Mouse (Mus musculus) forebrain, embryonic 12.5 days (tissue): ENCODE results near the gene Gm5426. TPM values are rescaled to one million over a fixed set of nuclear protein-coding genes. Genes with fewer than 3 reads are reported as not detected.
A peak's percentile ranks its signal among the peaks of the same experiment; 100 is the strongest.
"Not testable (repeated sequence)": the region's sequence is repeated elsewhere in the genome, so short reads cannot be mapped to it uniquely, and the experiment has no call there.

Experiments
- ATAC-seq: fragments of 200-750 bp; cut with Nextera tagmentation; 2 replicates; pipeline ENCODE4 v1.8.0; 2017; ENCODE audit warnings: moderate TSS enrichment; ENCODE audit not compliant: low FRiP score
- H3K27ac ChIP-seq: fragments of 300-500 bp; sonication (generic); 2 replicates; pipeline ENCODE4 v1.5.1; 2016; ENCODE audit warnings: mild to moderate bottlenecking
- H3K27me3 ChIP-seq: fragments of 300-500 bp; sonication (generic); 2 replicates; pipeline ENCODE4 v1.6.1; 2016; ENCODE audit warnings: mild to moderate bottlenecking
- H3K36me3 ChIP-seq: fragments of 300-500 bp; sonication (generic); replicated peaks from 2 replicates; pipeline ENCODE4 v1.6.1; 2016; ENCODE audit warnings: mild to moderate bottlenecking
- H3K4me1 ChIP-seq: fragments of 300-500 bp; sonication (generic); 2 replicates; pipeline ENCODE4 v1.6.1; 2016
- H3K4me2 ChIP-seq: fragments of 300-500 bp; sonication (generic); 2 replicates; pipeline ENCODE4 v1.6.1; 2016; ENCODE audit warnings: mild to moderate bottlenecking, moderate library complexity
- H3K4me3 ChIP-seq: fragments of 300-500 bp; sonication (generic); replicated peaks from 2 replicates; pipeline ENCODE4 v1.5.1; 2016; ENCODE audit warnings: mild to moderate bottlenecking
- H3K9ac ChIP-seq: fragments of 300-500 bp; sonication (generic); 2 replicates; pipeline ENCODE4 v1.6.1; 2016; ENCODE audit warnings: mild to moderate bottlenecking
- H3K9me3 ChIP-seq: fragments of 300-500 bp; sonication (generic); 2 replicates; pipeline ENCODE4 v1.6.1; 2016
- WGBS: fragments of 180-500 bp; shearing (Covaris S2); methylation state at CpG from one replicate; pipeline ENCODE4 v1.1.7; 2016; 5-methylcytosine and 5-hydroxymethylcytosine counted together
- polyA plus RNA-seq: library from polyadenylated mRNA; unstranded; fragments of >200 nt; fragmentation: Nextera tagmentation; extraction: Ambion mirVana; gene quantifications from 2 replicates; pipeline ENCODE4 v1.2.1, GENCODE M21; 2016

Gm5426 gene
- polyA plus RNA-seq, 1 experiment from 2014 or later = not detected

DNA sequence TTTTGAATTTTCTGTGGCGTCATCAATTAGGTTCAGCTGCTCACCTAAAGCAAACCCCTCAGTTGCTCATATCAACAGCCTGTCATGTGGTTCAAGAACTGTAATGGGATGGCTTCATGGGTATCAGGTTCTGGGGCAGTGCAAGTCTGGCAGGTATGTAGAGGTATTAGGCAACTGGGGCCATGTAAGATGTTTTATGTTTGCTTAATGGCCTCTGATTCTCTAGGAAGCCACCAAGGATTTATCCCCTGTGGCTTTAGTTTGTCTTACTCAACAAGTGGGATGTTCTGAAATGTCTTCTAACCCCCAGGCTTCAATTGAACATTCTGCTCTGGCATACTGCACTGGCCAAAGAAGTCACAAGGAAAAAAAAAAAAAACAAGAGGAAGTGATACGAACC is 15.6 kb upstream of the Gm5426 start:
- no peak overlapping the region for H3K4me3 ChIP-seq
- no peak overlapping the region for H3K4me2 ChIP-seq
- WGBS = 97% methylated on average over 2 of the region's 2 CpGs
- no peak overlapping the region for H3K27ac ChIP-seq
- H3K9ac ChIP-seq = no peak overlapping the region
- no peak for ATAC-seq
- no peaks in the 10 kb centered on the region for H3K9me3 ChIP-seq
- H3K36me3 ChIP-seq = no peaks in the 10 kb centered on the region
- H3K27me3 ChIP-seq = no peaks in the 10 kb centered on the region
- no peaks in the 10 kb centered on the region for H3K4me1 ChIP-seq

DNA sequence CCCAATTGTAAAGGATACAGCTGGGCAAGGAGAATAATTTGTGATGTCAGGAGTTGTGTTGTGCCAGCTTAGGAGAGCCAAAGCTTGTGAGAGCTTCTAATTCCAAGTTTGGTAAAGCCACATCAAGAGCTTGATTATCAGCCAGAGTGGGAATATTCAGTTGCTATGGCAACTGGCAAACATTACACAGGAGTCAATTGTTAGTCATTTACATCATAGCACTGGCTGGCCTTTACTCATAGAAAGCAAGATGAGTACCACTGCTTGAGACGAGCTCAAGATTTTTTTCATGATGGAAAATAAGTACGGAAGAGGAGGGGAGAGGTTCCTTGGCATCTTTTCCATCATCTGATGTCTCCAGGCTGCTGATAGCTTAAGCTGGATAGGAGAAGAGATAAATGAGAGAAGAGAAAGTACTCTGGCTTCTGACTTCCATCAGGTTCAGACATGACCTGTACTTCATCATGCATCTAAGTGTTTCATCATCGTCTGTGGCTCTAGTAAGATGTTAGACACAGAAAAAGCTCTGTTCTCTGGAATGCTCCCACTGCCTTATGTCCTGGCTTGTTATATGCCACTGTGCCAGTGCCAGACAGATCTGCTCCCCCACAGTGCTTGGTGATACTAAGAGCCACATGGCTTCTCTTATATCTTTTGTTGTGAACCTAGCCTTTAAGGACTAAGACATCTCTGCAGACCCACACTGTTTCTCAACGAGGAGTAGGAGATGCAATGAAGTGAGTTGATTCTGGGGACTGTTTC is 15.0 kb upstream of the Gm5426 start:
- H3K4me2 ChIP-seq = no peak overlapping the region
- WGBS = 71% methylated on average over 4 of the region's 4 CpGs
- H3K27me3 ChIP-seq = no peaks in the 10 kb centered on the region
- H3K9ac ChIP-seq = no peak overlapping the region
- no peaks in the 10 kb centered on the region for H3K9me3 ChIP-seq
- H3K4me3 ChIP-seq = no peak overlapping the region
- H3K4me1 ChIP-seq = no peaks in the 10 kb centered on the region
- H3K36me3 ChIP-seq = no peaks in the 10 kb centered on the region
- ATAC-seq = no peak
- no peak overlapping the region for H3K27ac ChIP-seq

DNA sequence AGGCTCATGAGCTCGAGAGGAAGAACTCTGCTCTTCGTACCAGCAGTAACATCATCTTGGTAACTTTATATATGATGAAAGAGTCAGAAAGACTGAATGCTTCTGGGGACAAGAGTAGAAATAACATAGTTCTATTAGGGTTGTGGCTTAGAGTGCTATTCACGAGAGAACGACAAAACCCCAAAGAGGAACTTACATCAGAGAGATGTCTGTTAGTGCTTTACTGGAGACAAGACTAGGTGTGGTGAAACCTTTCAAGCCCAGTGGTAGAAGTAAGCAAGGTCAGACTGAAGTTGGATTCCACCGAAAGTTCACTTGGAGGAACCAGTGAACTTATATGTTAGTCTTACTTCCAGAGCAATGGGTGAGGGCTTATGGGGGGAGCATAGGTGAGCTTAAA is 12.5 kb upstream of the Gm5426 start:
- WGBS = 94% methylated on average over 5 of the region's 5 CpGs

DNA sequence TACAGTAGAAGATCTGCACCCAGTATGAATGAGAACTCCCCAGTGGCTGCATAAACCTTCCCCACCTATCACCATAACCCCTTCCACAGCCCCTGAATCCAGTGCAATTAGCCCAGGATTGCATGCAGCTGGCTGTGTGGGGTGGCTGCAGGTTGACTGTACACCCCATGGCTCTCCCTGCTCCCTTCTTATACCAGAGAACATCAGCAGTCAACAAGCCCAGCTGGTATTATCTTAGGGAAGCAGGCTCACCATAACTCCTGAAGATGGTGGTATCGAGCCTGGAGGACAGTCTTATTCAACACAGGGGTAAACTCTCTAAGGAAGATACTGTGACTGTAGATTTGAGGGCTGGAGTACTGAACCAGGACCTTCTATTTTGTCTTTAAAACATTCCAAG is 12.1 kb upstream of the Gm5426 start:
- Histone ChIP-seq H3K36me3 (no peaks in the 10 kb centered on the region), H3K27me3 (no peaks in the 10 kb centered on the region), H3K4me1 (no peaks in the 10 kb centered on the region), H3K4me3 (no peak overlapping the region), H3K9ac (no peak overlapping the region), H3K9me3 (no peaks in the 10 kb centered on the region), H3K4me2 (no peak overlapping the region), H3K27ac (no peak overlapping the region)
- WGBS = 84% methylated on average over 1 of the region's 1 CpGs
- no peak for ATAC-seq

More for the DNA sequence above, 12.5 kb upstream of the Gm5426 start:
- no peaks in the 10 kb centered on the region for H3K4me1 ChIP-seq
- no peak overlapping the region for H3K4me3 ChIP-seq
- no peaks in the 10 kb centered on the region for H3K27me3 ChIP-seq
- no peaks in the 10 kb centered on the region for H3K9me3 ChIP-seq
- no peak for ATAC-seq
- no peaks in the 10 kb centered on the region for H3K36me3 ChIP-seq
- H3K27ac ChIP-seq = no peak overlapping the region
- no peak overlapping the region for H3K4me2 ChIP-seq
- H3K9ac ChIP-seq = no peak overlapping the region

DNA sequence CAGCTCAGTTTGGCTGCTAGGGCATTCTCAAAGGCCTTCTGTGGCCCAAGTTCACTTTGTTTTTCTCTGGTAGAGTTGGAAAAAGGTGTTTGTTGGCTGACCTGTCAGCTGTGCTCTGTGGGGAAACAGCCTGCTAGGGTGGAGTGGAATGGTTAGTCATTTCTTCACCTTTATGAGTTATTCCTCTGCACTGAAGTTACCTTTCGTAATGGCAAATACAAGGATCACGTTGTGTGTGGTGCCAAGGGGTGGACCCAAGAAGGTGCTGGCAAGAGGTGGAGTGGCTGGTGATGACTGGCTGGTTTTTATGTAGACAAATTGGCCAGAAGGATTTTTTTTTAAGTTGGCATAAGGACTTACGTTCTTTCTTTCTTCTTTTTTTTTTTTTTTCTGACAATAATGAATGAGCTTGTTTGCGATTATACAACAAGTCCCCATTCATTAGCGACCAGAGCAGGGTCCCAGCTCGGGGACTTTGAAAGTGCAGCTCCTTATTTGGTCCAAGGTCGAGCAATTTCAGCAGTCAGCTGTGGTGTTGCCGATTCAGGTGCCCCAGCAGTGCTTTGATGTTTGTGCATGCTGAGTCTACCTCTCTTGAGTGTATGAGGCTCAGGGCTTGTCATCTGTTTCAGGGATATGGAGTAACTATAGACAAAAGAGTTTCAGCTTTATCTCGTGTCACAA is 10.5 kb upstream of the Gm5426 start:
- H3K9ac ChIP-seq = no peak overlapping the region
- no peaks in the 10 kb centered on the region for H3K27me3 ChIP-seq
- WGBS = 68% methylated on average over 9 of the region's 9 CpGs
- H3K27ac ChIP-seq = no peak overlapping the region
- H3K4me3 ChIP-seq = no peak overlapping the region
- H3K36me3 ChIP-seq = no peaks in the 10 kb centered on the region
- H3K9me3 ChIP-seq = no peaks in the 10 kb centered on the region
- no peaks in the 10 kb centered on the region for H3K4me1 ChIP-seq
- H3K4me2 ChIP-seq = no peak overlapping the region
- no peak for ATAC-seq

DNA sequence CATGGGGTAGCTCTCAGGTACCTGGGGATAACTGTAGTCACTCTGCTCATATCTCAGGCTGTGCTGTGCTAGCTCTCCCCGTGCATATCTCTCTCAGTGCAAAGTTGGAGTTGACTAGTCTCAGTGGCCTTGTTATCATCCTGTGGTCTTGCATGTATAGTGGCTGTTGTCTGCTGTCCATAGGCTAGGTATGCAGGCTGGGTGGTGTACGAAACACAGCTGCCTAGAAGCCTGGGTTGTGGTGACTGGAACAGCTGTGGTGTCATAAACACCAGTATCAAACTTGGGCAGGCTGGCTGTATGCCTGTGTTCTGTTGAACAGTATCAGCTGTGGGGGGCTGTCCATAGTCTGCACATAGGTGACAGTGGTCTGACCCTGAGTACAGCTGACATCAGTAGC is 7.2 kb upstream of the Gm5426 start:
- no peak overlapping the region for H3K4me2 ChIP-seq
- no peaks in the 10 kb centered on the region for H3K9me3 ChIP-seq
- no peak overlapping the region for H3K4me3 ChIP-seq
- H3K27me3 ChIP-seq = no peaks in the 10 kb centered on the region
- ATAC-seq = no peak
- no peak overlapping the region for H3K9ac ChIP-seq
- WGBS = 91% methylated on average over 2 of the region's 2 CpGs
- H3K27ac ChIP-seq = no peak overlapping the region
- no peaks in the 10 kb centered on the region for H3K4me1 ChIP-seq
- no peaks in the 10 kb centered on the region for H3K36me3 ChIP-seq

DNA sequence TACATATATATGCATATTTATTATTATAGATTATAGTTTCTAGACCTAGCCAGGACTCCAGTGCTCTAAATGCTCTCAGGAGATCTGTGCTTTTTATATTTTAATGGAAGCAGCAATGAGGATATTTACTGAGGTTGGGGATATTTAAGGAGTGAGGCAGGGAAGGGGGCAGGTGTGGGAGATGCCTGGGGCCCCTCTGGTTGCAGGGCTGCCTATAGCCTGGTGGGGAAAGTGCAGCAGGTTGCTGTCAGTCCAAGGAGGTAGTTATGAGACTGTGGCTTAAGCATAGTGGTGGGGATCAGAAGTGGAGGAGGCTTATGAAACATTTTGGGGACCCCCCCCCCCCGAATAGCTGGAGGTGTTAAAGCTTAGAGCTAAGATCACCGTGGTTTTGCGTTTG is 6.0 kb upstream of the Gm5426 start:
- ATAC-seq = no peak
- H3K36me3 ChIP-seq = no peaks in the 10 kb centered on the region
- WGBS = 82% methylated on average over 3 of the region's 3 CpGs
- H3K9ac ChIP-seq = no peak overlapping the region
- H3K27ac ChIP-seq = no peak overlapping the region
- no peaks in the 10 kb centered on the region for H3K9me3 ChIP-seq
- no peak overlapping the region for H3K4me2 ChIP-seq
- no peaks in the 10 kb centered on the region for H3K27me3 ChIP-seq
- no peaks in the 10 kb centered on the region for H3K4me1 ChIP-seq
- no peak overlapping the region for H3K4me3 ChIP-seq

DNA sequence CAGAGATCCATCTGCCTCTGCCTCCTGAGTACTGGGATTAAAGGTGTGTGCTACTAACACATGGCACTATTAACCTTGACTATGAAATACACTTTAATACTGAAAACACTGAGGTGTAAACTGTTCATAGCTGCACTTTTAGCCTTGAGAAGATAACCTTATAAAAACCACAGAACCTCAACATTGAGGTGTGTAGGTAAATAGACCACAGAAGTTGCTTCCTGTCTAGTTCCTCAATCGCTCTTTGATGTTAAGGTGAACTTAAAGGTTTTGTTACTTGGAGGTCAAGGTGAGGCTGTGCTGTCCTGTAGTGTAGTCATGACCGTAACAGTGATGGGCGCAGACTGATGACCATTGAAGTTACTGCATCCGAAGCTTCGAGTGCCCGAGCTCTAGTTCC is 5.3 kb upstream of the Gm5426 start:
- Histone ChIP-seq H3K4me3 (no peak overlapping the region), H3K4me2 (no peak overlapping the region), H3K9me3 (no peaks in the 10 kb centered on the region), H3K27me3 (no peaks in the 10 kb centered on the region), H3K4me1 (no peaks in the 10 kb centered on the region), H3K9ac (no peak overlapping the region), H3K27ac (no peak overlapping the region), H3K36me3 (no peaks in the 10 kb centered on the region)
- WGBS = 95% methylated on average over 6 of the region's 6 CpGs
- no peak for ATAC-seq

DNA sequence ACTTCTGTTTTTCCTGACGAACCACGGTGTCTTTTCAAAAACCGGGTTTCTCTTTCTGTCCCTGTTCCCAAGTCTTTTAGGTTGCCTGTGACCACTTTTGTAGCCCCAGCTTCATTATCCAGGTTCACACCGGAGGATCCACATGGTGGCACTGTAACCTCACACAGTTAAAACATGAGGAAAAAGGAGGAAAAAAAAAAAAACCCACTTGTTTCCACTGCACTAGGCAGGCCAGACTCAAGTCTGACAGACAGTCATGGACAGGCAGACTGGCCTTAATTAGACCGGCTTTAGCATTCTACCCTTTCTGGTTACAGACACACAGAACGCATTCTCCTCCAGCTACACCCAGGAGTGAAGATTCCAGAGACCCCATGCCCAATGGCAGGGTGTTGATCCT is 4.2 kb upstream of the Gm5426 start:
- no peaks in the 10 kb centered on the region for H3K36me3 ChIP-seq
- no peak overlapping the region for H3K9ac ChIP-seq
- 27% methylated on average over 6 of the region's 6 CpGs for WGBS
- H3K4me2 ChIP-seq = no peak overlapping the region
- no peaks in the 10 kb centered on the region for H3K4me1 ChIP-seq
- no peak overlapping the region for H3K4me3 ChIP-seq
- H3K27me3 ChIP-seq = no peaks in the 10 kb centered on the region
- H3K27ac ChIP-seq = no peak overlapping the region
- peak; percentile 57 for ATAC-seq
- no peaks in the 10 kb centered on the region for H3K9me3 ChIP-seq

DNA sequence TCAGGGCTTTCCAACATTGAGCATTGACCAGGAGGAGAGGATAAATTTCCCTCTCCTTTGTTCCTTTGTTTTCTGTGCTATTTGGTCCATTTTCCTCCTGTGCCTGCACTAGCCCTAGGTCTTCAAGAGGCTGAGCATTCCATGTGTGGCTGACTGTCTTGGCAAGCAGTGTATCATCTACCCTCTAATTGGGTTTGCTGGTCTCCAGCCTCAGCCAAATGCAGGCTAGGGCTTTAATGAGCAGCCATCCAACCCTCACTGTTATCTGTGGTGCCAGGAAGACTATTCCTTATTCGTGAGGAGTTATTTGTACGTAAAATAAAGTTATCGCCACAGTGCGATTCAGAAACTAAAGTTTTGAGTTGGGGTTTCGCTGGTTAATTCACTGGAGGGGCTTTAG is 2.2 kb downstream of the Gm5426 start:
- no peaks in the 10 kb centered on the region for H3K4me1 ChIP-seq
- no peak for ATAC-seq
- H3K9me3 ChIP-seq = no peaks in the 10 kb centered on the region
- WGBS = 96% methylated on average over 5 of the region's 5 CpGs
- H3K27ac ChIP-seq = no peak overlapping the region
- no peak overlapping the region for H3K4me2 ChIP-seq
- H3K4me3 ChIP-seq = no peak overlapping the region
- H3K36me3 ChIP-seq = no peaks in the 10 kb centered on the region
- H3K9ac ChIP-seq = no peak overlapping the region
- H3K27me3 ChIP-seq = no peaks in the 10 kb centered on the region

DNA sequence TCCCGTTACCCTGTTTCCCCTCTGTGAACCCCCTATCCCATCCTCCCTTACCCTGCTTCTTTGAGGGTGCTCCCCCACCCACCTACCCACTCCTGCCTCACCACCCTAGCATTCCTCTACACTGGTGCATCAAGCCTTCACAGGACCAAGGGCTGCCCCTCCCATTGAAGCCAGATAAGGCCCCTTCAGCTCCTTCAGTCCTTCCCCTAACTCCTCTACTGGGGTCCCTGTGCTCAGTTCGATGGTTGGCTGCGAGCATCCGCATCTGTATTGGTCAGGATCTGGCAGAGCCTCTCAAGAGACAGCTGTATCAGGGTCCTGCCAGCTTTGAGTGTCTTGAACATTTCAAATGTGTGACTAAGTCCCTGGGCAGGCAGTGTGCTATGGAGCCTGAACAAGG is 2.9 kb downstream of the Gm5426 start:
- H3K4me2 ChIP-seq, H3K4me1 ChIP-seq, H3K27ac ChIP-seq, H3K27me3 ChIP-seq, H3K9ac ChIP-seq, H3K4me3 ChIP-seq, ATAC-seq, H3K9me3 ChIP-seq, H3K36me3 ChIP-seq: not testable (repeated sequence)
- WGBS = 96% methylated on average over 4 of the region's 4 CpGs

DNA sequence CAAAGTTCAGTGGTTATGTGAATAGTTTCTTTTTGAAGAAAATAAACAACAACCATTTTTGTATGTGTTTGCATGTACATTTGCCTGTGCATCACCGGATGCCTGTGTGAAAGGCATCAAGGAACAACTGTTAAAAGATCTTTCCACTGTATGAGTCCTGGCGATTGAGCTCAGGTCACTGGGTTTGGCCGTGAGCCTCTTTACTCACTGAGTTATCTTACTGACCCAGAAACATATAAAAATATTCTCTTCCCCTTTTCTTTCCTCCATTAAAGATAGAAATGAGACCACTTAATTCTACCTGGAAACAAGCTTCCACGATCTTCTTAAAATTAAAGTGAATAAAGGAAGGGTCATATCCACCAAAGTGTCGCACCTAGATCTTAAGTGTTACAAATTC is 10.2 kb downstream of the Gm5426 start:
- Histone ChIP-seq H3K4me3 (no peak overlapping the region), H3K27me3 (no peaks in the 10 kb centered on the region), H3K9me3 (no peaks in the 10 kb centered on the region), H3K4me2 (no peak overlapping the region), H3K27ac (no peak overlapping the region), H3K4me1 (0 out of 2 replicates have a peak, but pooled peaks cover 7% of the 10 kb centered on the region), H3K36me3 (no peaks in the 10 kb centered on the region), H3K9ac (no peak overlapping the region)
- no peak for ATAC-seq
- 91% methylated on average over 5 of the region's 5 CpGs for WGBS

DNA sequence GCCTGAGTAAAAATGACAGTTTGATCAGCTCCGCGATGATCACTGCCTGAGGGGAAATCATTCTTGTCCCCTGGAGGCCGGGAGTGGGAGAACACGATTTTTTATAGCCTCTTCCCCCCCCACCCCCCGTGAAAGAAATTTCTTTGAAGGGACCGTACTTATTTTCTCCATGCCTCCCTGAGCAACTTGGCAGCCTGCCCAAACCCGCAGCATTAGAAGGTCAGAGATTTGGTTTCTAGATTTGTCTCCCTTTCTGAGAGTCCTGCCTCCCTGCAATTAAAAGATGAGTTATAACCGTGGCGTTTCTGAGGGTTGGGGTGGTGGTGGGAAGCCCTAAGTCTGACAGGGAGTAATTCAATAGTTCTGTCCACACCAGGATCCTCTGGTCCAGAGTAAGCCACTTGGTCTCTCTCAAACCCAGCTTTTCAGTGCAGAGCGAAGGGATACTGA is 11.9 kb downstream of the Gm5426 start:
- Histone ChIP-seq H3K4me3 (no peak overlapping the region), H3K4me2 (no peak overlapping the region), H3K4me1 (0 out of 2 replicates have a peak, but pooled peaks cover 7% of the 10 kb centered on the region), H3K27me3 (no peaks in the 10 kb centered on the region), H3K9ac (no peak overlapping the region), H3K27ac (no peak overlapping the region), H3K9me3 (no peaks in the 10 kb centered on the region), H3K36me3 (no peaks in the 10 kb centered on the region)
- ATAC-seq = peak; percentile 36; the same call in 1 of the 2 replicates
- WGBS = 53% methylated on average over 10 of the region's 10 CpGs
